Mouse (Mus musculus) intestine, postnatal 0 days (tissue): Measurements from ENCODE around the gene Slc17a3. TPM values are rescaled to one million over a fixed set of nuclear protein-coding genes. Genes with fewer than 3 reads are reported as not detected.
A peak's percentile ranks its signal among the peaks of the same experiment; 100 is the strongest.

Source experiments
- ATAC-seq: fragments of 200-750 bp; cut with Nextera tagmentation; 2 replicates; pipeline ENCODE4 v1.8.0; 2017; ENCODE audit warnings: mild to moderate bottlenecking, moderate TSS enrichment, moderate library complexity
- H3K27ac ChIP-seq: fragments of 300-500 bp; sonication (generic); 2 replicates; pipeline ENCODE4 v1.5.1; 2014; ENCODE audit warnings: mild to moderate bottlenecking, low read depth, low read length, moderate library complexity
- H3K27me3 ChIP-seq: fragments of 300-500 bp; sonication (generic); replicated peaks from 2 replicates; pipeline ENCODE4 v1.6.1; 2014; ENCODE audit warnings: low read length, mixed read lengths; ENCODE audit not compliant: control insufficient read depth, insufficient read depth
- H3K36me3 ChIP-seq: fragments of 300-500 bp; sonication (generic); 2 replicates; pipeline ENCODE4 v1.6.1; 2014; ENCODE audit warnings: mild to moderate bottlenecking, moderate library complexity; ENCODE audit not compliant: control insufficient read depth, insufficient read depth
- H3K4me1 ChIP-seq: fragments of 300-500 bp; sonication (generic); replicated peaks from 2 replicates; pipeline ENCODE4 v1.6.1; 2014; ENCODE audit warnings: antibody characterized with exemption, low read length, mixed read lengths; ENCODE audit not compliant: control insufficient read depth, insufficient read depth
- H3K4me2 ChIP-seq: fragments of 300-500 bp; sonication (generic); replicated peaks from 2 replicates; pipeline ENCODE4 v1.6.1; 2014; ENCODE audit warnings: low read depth, mild to moderate bottlenecking, moderate library complexity
- H3K4me3 ChIP-seq: fragments of 300-500 bp; sonication (generic); 2 replicates; pipeline ENCODE4 v1.5.1; 2014; ENCODE audit warnings: low read depth, low read length
- H3K9ac ChIP-seq: fragments of 300-500 bp; sonication (generic); 2 replicates; pipeline ENCODE4 v1.6.1; 2014; ENCODE audit warnings: mild to moderate bottlenecking, low read depth, low read length
- H3K9me3 ChIP-seq: fragments of 300-500 bp; sonication (generic); 2 replicates; pipeline ENCODE4 v1.6.1; 2016; ENCODE audit warnings: mixed run types; ENCODE audit not compliant: control insufficient read depth
- CTCF ChIP-seq: sonication (generic); IDR thresholded peaks from 2 replicates; pipeline ENCODE4 v1.5.1; 2016; ENCODE audit warnings: low read depth, mild to moderate bottlenecking, control low read depth, antibody characterized with exemption, moderate library complexity
- WGBS: fragments of 180-500 bp; shearing (Covaris S2); extraction: QIAGEN DNeasy Blood & Tissue Kit; methylation state at CpG from one replicate; pipeline ENCODE4 v1.1.7; 2014; 5-methylcytosine and 5-hydroxymethylcytosine counted together
- polyA plus RNA-seq: library from polyadenylated mRNA; unstranded; fragments of >200 nt; fragmentation: Nextera tagmentation; extraction: Ambion mirVana; gene quantifications from 2 replicates; pipeline ENCODE4 v1.2.1, GENCODE M21; 2015

The Slc17a3 gene
- polyA plus RNA-seq, 1 experiment from 2014 or later, result 0.09 TPM

DNA sequence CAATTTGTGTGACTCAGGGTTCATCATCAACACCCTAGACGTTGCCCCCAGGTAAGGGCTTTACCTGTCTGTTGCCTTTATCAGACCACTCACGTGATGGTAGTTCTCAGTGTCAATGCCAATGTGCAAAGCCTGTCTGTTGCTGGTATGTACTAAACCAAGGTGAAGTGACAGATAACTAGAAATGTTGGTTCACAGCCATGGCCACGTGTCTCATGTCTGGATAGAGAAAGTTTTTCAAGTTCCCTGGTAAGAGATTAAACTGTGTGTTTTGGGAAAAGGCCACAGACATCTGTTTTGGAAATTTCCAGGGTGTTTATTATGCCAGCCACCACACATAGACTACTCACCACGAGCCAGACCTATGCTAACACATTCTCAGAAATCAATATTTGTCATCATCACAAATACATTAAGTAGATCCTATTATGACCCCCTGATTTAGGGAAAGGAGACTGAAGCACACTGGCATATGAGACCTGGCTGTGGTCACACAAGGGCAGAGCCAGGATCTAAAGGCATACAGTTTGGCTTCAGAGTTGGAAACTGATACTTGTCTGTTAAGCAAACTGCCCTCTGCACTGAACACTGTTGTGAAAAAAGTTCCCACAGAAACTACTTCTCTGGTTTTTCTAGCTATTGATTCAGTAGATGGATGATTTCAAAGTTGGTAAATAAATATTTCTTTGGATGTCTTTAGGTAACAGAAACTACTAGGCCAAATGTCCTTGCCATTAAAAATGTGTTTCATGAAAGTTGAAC, 18.9 kb upstream of the Slc17a3 start:
- no peak for ATAC-seq
- H3K9me3 ChIP-seq, result no peaks in the 10 kb centered on the region
- H3K9ac ChIP-seq, result no peak overlapping the region
- no peak overlapping the region for H3K4me3 ChIP-seq
- 48% methylated on average over 4 of the region's 4 CpGs for WGBS
- H3K4me2 ChIP-seq, result no peak overlapping the region
- H3K27ac ChIP-seq, result no peak overlapping the region
- TF ChIP-seq CTCF, result no peak
- no peaks in the 10 kb centered on the region for H3K36me3 ChIP-seq
- H3K27me3 ChIP-seq, result no peaks in the 10 kb centered on the region
- H3K4me1 ChIP-seq, result no peaks in the 10 kb centered on the region

DNA sequence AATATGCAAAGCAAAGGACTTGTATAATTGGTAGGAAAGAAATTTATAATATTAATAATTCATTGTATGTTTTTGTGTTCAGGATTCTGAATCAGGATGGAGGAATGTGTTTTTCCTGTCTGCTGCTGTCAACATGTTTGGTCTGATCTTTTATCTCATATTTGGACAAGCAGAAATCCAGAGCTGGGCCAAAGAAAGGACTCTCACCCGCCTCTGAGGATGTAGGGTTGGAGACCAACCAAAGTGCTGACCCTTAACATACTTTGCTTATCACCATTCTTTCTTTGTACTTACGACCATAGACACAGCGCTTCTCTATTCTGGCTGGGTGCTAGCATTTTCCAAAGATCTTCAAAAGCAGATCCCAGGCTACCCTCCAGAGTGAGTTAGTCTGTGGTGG, 17.0 kb upstream of the Slc17a3 start:
- no peak for TF ChIP-seq CTCF

DNA sequence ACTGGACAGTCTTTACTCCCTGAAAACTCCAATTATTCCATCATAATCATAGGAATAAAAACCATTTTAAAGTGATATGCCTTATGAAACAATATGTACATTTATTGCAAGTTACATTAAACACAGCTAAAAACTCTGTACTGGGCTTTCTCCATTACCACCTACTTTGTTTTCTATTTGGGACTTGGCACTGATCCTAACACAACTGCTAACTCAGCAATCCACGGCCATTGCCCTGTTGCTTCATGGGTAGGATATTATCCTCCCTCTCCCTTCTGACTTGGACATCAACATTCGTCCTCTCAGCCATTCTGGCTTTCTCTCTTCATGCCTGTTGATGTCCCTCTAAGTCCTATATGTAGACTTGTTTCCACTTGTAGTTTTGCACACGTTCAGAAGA, 12.6 kb upstream of the Slc17a3 start:
- no peak for TF ChIP-seq CTCF
- WGBS, result 74% methylated on average over 3 of the region's 3 CpGs
- no peaks in the 10 kb centered on the region for H3K4me1 ChIP-seq
- H3K27me3 ChIP-seq, result no peaks in the 10 kb centered on the region
- H3K4me2 ChIP-seq, result no peak overlapping the region
- H3K36me3 ChIP-seq, result no peaks in the 10 kb centered on the region
- no peak overlapping the region for H3K4me3 ChIP-seq
- no peak for ATAC-seq
- no peak overlapping the region for H3K27ac ChIP-seq
- H3K9ac ChIP-seq, result no peak overlapping the region
- H3K9me3 ChIP-seq, result no peaks in the 10 kb centered on the region

More for the DNA sequence above, 17.0 kb upstream of the Slc17a3 start:
- Histone ChIP-seq H3K4me3 (no peak overlapping the region), H3K9me3 (no peaks in the 10 kb centered on the region), H3K9ac (no peak overlapping the region), H3K4me1 (no peaks in the 10 kb centered on the region), H3K27me3 (no peaks in the 10 kb centered on the region), H3K36me3 (no peaks in the 10 kb centered on the region), H3K4me2 (no peak overlapping the region), H3K27ac (no peak overlapping the region)
- 65% methylated on average over 3 of the region's 3 CpGs for WGBS
- no peak for ATAC-seq

GRCm38 (mm10) chr13:23833053-23833452, 6.2 kb upstream of the Slc17a3 start:
- H3K4me3 ChIP-seq, result no peak overlapping the region
- no peak for ATAC-seq
- no peaks in the 10 kb centered on the region for H3K9me3 ChIP-seq
- no peaks in the 10 kb centered on the region for H3K27me3 ChIP-seq
- peak; percentile 86 for TF ChIP-seq CTCF
- H3K36me3 ChIP-seq, result no peaks in the 10 kb centered on the region
- no peaks in the 10 kb centered on the region for H3K4me1 ChIP-seq
- 8% methylated on average over 6 of the region's 6 CpGs for WGBS
- H3K9ac ChIP-seq, result no peak overlapping the region
- no peak overlapping the region for H3K27ac ChIP-seq
- no peak overlapping the region for H3K4me2 ChIP-seq

DNA sequence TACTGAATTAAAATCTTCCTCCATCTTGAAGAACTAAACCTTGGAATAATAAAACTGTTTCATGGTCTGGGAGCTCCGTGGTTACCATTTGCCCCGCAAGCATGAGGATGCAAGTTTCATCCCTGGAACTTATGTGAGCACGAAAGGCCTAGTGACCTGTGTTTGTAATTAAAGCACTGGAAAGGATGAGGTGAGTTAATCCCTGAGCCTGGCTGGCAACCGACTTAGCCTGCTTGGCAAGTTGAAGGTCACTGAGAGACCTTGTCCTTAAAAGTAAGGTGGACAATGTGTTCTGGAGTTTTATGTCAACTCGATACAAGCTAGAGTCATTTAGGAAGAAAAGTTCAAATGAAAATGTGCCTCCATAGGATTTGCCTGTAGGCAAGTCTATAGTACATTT, 4.4 kb upstream of the Slc17a3 start:
- Histone ChIP-seq H3K9ac (no peak overlapping the region), H3K4me2 (no peak overlapping the region)
- 91% methylated on average over 5 of the region's 5 CpGs for WGBS

GRCm38 (mm10) chr13:23836630-23837029, 2.6 kb upstream of the Slc17a3 start:
- no peak overlapping the region for H3K9ac ChIP-seq
- no peak for ATAC-seq
- no peak overlapping the region for H3K4me2 ChIP-seq
- H3K27me3 ChIP-seq, result no peaks in the 10 kb centered on the region
- H3K4me1 ChIP-seq, result no peaks in the 10 kb centered on the region
- H3K36me3 ChIP-seq, result no peaks in the 10 kb centered on the region
- TF ChIP-seq CTCF, result no peak
- WGBS, result 78% methylated on average over 5 of the region's 5 CpGs
- no peak overlapping the region for H3K27ac ChIP-seq
- H3K4me3 ChIP-seq, result no peak overlapping the region
- H3K9me3 ChIP-seq, result no peaks in the 10 kb centered on the region

More for the DNA sequence above, 4.4 kb upstream of the Slc17a3 start:
- H3K27ac ChIP-seq, result no peak overlapping the region
- H3K9me3 ChIP-seq, result no peaks in the 10 kb centered on the region
- no peak for ATAC-seq
- H3K4me3 ChIP-seq, result no peak overlapping the region
- H3K27me3 ChIP-seq, result no peaks in the 10 kb centered on the region
- H3K4me1 ChIP-seq, result no peaks in the 10 kb centered on the region
- no peak for TF ChIP-seq CTCF
- H3K36me3 ChIP-seq, result no peaks in the 10 kb centered on the region
